Mouse (Mus musculus) heart, adult 2 months (tissue): ENCODE measurements at regions not wholly inside any gene's neighbourhood (a gene's known extent, or its start where the extent isn't known, plus 50 kb on each side); places are given as distances from the start of the nearest gene placed in this dataset.

Source experiments
- CTCF ChIP-seq: fragments of 200-600 bp; IDR thresholded peaks from 2 replicates; pipeline ENCODE4 v1.8.1; 2022; ENCODE audit warnings: antibody characterized with exemption, mild to moderate bottlenecking, moderate library complexity
- EP300 ChIP-seq: fragments of 200-500 bp; IDR thresholded peaks from 2 replicates; pipeline ENCODE4 v1.6.1; 2011; ENCODE audit warnings: low read depth, low read length, control low read depth; ENCODE audit not compliant: insufficient read depth
- POLR2A ChIP-seq: fragments of 200-500 bp; IDR thresholded peaks from 2 replicates; pipeline ENCODE4 v1.6.1; 2011; ENCODE audit warnings: mild to moderate bottlenecking, low read depth, low read length, control low read depth; ENCODE audit not compliant: insufficient read depth

- no peak for TF ChIP-seq POLR2A
- peak; percentile 66 for TF ChIP-seq CTCF
- TF ChIP-seq EP300, result no peak
Measured at GRCm38 (mm10) chr8:115402471-115403197, 305.0 kb downstream of the Maf start.
